Mouse (Mus musculus) CD4-positive helper T cell, adult 2 months (primary cell): Measurements from ENCODE around the gene A030014E15Rik.
"Not testable (repeated sequence)": the region's sequence is repeated elsewhere in the genome, so short reads cannot be mapped to it uniquely, and the experiment has no call there.

Source experiments
- DNase-seq: peaks from one replicate; pipeline ENCODE4 v3.0.0-alpha.2; 2012; ENCODE audit warnings: low read depth, missing footprints, low spot score

Gene A030014E15Rik

DNA sequence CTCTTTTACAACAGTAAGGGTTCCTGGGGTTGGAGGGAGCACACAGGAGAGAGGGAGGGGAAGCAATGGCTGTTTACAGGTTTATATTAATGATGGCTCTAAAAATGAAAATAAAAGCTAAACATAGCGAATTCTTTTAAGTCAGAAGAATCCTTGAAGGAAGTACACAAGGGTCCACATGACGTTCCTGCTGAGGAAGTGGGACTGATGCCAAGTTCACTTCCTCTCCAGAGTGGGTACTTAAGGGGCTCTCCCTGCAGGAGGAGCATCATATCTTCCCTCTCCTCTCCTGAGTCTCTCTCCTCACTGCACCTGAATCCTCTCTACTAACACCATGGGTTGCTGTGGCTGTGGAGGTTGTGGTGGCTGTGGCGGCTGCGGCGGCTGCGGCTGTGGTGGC, at the start of gene A030014E15Rik:
TSS of gene A030014E15Rik (plus strand) at position 268 of the 400 bp plus-strand sequence.
- DNase-seq: no peak

DNA sequence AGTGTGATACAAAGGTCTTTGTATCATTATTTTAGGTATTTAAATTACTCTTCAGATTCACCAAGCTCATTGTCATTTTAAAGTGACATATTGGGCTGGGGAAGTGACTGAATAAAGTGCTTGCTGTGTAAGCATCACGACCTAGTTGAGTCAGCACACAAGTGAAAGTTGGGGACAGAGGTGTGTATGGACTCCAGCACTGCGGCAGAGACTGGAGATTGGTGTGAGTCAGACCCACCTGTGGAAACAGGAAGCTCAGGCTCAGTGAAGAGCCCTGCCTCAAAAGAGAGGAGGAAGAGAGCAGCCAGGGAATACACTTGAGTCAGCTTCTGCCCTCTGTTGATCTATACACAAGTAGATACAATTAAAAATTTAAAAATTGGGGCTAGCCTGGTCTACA, 45.5 kb upstream of the A030014E15Rik start:
- DNase-seq: peak; percentile 38

DNA sequence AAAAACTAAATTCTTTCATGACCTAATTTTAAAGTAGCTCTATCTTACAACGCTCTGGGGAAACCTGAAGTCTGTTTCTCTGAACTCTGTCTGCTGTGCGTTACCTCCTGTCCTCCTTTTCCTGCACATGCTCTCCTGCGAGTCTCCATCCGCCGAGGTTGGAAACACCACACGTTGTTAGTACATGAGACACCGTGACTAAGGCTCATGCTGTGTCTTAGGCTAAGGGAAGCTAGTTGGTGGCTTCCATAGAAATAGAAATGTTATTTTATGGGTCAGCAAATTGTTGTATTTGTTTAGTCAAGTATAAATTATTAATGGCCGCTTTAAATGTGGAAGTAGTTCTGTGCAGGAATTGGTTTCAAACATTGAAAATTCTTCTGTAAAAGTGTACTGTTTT, 44.5 kb upstream of the A030014E15Rik start:
- DNase-seq: no peak

DNA sequence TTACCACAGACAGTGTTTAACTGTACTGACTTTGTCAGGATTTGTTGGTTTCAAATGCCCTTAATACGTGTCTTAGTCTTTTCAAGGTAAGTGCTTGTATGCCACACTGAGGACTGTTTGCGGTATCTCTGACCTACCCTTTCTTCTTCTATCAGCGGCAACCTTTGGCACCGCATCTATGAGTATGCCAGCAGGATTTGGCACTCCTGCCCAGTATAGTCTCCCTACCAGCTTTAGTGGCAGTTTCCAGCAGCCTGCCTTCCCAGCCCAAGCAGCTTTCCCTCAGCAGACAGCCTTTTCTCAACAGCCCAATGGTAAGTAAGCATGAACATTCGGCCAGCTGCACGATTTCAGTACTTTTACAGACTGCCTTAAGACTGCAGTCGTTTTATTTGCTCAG, 31.4 kb upstream of the A030014E15Rik start:
- no peak for DNase-seq

DNA sequence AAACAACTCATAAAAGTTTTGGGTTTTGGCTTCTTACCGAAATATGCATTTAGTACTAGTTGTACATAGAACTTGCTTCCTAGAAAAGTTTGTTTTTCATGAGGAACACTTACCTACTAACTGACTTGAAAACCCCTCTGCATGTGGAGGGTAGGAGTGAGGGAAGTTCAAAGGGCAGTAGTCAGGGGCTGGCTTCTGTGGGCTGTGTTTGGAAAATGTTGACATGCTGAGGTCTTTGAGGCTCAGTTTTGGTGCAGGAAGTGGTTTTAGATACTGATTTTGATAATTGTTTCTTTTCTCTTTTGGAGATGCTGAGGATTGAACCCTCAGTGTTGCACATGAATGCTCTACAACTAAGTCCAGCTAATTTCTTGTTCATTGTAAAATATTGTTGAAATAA, 24.1 kb upstream of the A030014E15Rik start:
- peak; percentile 81 for DNase-seq

DNA sequence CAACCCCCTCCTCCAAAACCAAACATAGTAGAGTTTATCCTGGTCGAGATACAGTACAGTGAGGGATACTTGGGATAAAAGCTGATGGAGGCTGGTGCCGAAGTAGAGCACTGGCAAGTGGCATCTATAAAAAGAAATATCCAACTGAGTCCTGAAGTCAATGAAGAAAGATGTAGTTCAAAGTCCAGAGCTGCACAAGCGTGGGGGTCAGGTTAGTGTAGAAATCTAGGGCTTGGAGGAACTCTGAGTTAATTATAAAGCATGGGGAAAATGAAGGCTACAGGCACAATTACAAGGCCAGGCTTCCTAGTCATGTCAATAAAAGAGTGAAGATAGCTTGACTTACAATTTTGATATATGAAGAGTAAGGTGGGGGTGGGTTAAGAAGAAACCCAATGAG, 23.5 kb upstream of the A030014E15Rik start:
- no peak for DNase-seq

DNA sequence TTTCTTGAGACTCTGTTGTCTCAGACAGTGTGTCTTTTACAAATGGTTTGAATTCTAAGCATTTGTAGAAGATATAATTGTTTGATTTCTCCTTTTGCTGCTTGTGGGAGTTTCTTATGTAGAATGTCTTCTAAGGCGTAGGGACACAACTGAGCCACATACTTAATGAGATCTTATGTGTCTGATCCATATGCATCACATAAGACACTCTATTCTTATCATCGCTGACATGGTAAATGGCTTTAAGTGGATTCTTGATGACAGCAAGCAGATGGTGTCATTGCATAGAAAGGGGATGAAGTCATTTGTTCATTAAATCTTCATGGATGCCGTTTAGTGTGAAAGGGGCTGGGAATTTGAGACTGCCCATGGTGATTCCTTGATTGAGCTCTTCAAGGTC, 18.8 kb upstream of the A030014E15Rik start:
- no peak for DNase-seq

DNA sequence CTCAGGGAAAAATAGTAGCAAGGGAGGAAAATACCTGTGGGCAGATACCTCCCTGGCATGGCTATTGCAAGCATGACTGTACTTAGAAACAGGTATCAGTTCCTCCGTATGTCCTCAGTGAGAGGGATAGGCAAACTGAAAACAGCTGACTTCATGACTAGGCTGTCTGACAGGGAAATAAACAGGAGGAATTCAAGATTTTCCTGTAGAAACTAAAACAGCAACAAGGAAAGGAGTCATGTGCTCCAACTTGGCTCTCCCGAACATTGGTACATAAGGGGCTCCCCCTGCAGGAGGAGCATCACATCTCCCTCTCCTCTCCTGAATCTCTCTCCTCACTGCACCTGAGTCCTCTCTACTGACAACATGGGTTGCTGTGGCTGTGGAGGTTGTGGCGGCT, 11.7 kb upstream of the A030014E15Rik start, which contains the start of gene A030005L19Rik:
TSS of gene A030005L19Rik (plus strand) at position 301 of the 400 bp plus-strand sequence.
- peak; percentile 22 for DNase-seq

DNA sequence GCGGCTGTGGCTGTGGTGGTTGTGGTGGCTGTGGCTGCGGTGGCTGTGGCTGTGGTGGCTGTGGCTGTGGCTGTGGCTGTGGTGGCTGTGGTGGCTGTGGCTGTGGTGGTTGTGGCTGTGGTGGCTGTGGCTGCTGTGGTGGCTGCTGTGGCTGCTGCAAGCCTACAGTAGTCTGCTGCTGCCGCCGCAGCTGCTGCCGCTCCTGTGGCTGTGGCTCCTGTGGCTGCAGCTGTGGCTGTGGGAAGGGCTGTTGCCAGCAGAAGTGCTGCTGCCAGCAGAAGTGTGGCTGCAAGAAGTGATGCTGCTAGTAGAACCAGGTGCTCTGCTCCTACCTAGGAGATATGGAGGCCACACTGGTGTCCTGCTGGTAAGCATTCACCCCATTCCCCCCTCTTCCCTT, 11.3 kb upstream of the A030014E15Rik start:
- peak; percentile 33 for DNase-seq

DNA sequence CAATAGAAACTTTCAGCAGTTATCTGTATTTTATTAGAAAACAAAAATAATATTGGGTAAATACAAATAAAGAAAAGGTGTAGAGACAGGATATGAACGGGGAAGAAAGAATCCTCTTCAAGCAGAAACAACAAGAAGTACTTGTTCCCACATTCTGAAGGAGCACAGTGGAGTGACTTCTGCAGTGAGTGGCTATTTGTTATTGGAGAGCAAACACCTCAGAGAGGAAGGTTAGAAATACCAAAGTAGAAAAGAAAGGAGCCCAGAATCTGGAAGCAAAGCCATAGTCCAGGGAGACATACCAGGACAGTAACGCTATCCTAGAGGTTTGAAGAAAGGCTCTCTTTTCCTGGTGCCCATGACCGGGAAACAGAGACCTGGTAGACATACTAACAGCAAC, 5.8 kb downstream of the A030014E15Rik start:
- DNase-seq: not testable (repeated sequence)

DNA sequence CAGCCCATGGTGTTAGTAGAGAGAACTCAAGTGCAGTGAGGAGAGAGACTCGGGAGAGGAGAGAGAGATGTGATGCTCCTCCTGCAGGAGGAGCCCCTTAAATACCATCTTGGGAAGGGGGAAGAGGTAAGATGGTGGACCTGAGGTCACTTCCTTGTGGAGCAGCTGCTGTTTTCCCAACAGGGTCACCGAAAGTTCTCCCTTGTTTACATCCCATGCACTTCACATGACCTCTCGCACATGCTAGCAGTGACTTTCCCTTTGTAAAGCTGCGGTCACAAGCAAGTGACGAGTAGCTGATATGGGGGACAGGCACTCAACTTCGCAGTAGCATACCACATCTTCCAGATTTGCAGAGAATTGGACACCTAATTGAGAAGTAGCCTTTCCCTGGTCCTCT, 6.6 kb downstream of the A030014E15Rik start, which contains the start of gene Gm6217:
TSS of gene Gm6217 (minus strand) at position 74 of the 400 bp plus-strand sequence.
- DNase-seq: not testable (repeated sequence)

DNA sequence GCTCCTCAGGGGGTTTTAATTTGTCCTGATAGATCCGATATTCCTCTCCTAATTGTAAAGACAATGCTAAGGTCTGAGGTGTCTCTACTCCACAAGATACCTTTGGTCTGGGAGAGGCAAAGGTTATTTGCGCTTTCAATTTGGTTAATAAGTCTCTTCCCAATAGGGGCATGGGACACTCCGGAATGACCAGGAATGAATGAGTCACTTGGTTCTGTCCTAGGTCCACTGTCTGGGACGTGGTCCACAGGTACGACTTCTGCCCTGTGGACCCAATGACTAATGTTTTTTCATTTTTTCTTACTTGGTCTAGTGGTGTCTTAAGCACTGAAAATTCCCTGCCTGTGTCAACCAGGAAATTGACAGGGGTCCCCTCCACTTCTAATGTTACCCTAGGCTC, 13.9 kb downstream of the A030014E15Rik start:
- no peak for DNase-seq

DNA sequence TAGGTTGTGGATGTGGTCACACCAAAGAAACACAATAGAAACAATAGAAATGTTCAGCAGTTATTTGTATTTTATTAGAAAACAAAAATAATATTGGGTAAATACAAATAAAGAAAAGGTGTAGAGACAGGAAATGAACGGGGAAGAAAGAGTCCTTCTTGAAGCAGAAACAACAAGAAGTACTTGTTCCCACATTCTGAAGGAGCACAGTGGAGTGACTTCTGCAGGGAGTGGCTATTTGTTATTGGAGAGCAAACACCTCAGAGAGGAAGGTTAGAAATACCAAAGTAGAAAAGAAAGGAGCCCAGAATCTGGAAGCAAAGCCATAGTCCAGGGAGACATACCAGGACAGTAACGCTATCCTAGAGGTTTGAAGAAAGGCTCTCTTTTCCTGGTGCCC, 17.8 kb downstream of the A030014E15Rik start:
- DNase-seq: not testable (repeated sequence)

DNA sequence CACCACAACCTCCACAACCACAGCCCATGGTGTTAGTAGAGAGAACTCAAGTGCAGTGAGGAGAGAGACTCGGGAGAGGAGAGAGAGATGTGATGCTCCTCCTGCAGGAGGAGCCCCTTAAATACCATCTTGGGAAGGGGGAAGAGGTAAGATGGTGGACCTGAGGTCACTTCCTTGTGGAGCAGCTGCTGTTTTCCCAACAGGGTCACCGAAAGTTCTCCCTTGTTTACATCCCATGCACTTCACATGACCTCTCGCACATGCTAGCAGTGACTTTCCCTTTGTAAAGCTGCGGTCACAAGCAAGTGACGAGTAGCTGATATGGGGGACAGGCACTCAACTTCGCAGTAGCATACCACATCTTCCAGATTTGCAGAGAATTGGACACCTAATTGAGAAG, 18.6 kb downstream of the A030014E15Rik start, which contains the start of gene A030003K21Rik:
TSS of gene A030003K21Rik (minus strand) at position 94 of the 400 bp plus-strand sequence.
- not testable (repeated sequence) for DNase-seq

DNA sequence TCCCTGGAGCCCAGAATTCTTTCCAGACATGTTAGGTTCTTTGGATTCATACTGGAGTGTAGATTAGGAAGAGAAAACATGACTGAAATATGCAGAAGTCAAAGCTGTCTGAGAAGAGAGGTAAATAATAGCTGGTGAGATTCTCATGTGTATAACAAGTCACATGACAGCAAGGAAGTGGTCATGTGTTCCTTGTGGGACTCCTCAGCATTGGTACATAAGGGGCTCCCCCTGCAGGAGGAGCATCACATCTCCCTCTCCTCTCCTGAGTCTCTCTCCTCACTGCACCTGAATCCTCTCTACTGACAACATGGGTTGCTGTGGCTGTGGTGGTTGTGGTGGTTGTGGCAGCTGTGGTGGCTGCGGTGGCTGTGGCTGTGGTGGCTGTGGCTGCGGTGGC, 21.3 kb downstream of the A030014E15Rik start:
- DNase-seq: not testable (repeated sequence)

DNA sequence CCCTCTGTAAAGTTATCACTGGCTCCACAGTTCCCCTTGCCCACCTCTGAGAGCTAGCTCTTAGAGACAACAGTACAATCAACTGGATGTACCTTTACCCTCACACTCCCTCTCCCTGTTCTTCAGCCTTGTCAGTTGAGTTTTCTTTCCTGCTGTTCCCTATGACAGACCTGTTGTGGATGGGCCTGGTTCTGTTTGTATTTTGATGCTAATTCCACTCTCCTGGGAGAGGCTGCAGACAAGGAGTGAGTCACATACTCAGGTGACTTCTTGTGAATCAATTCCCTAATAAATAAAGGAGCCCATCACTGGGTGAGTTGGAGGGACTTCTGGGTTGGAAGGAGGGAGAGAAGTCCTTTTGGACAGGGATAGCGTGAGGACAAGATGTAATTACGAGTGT, 23.9 kb downstream of the A030014E15Rik start:
- DNase-seq: no peak

DNA sequence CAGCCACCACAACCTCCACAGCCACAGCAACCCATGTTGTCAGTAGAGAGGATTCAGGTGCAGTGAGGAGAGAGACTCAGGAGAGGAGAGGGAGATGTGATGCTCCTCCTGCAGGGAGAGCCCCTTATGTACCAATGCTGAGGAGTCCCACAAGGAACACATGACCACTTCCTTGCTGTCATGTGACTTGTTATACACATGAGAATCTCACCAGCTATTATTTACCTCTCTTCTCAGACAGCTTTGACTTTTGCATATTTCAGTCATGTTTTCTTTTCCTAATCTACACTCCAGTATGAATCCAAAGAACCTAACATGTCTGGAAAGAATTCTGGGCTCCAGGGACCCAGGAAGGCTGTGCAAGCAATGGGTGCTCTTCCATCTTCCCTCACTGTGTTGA, 31.2 kb downstream of the A030014E15Rik start, which contains the start of gene Gm7544:
TSS of gene Gm7544 (minus strand) at position 101 of the 400 bp plus-strand sequence.
- DNase-seq: not testable (repeated sequence)

DNA sequence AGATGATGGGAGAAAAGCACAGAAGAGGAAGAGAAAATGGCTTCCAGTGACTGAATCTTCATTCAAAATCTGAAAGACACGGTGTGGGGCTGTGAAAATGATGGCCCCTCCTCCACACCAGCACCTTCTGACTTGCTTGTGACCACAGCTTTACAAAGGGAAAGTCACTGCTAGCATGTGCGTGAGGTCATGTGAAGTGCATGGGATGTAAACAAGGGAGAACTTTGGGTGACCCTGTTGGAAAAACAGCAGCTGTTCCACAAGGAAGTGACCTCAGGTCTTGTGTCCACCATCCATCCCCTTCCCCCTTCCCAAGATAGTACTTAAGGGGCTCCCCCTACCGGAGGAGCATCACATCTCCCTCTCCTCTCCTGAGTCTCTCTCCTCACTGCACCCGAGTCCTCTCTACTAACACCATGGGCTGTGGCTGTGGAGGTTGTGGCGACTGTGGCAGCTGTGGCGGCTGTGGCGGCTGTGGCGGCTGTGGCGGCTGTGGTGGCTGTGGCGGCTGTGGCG, 35.2 kb downstream of the A030014E15Rik start, which contains the start of gene Gm47955:
TSS of gene Gm47955 (plus strand) at position 417 of the 516 bp plus-strand sequence.
- DNase-seq: no peak

DNA sequence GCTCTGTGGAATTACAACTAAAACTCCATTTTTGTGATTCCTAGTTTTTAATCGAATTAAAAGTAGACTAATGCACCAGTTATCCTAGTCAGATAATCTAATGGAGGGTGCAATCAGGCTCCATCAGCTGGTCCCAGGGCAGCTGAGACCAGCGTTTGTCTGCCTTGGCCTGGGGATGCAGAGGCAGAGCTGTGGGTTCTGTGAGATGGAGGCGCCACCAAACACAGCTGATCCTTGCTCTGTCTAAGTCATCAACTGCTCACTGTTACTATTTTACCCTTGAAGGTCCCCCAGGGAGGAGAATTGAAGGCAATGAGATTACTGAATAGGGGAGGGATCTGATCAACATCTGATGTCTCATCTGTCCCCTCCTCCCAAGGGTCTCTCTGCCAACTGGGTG, 41.7 kb downstream of the A030014E15Rik start:
- no peak for DNase-seq

DNA sequence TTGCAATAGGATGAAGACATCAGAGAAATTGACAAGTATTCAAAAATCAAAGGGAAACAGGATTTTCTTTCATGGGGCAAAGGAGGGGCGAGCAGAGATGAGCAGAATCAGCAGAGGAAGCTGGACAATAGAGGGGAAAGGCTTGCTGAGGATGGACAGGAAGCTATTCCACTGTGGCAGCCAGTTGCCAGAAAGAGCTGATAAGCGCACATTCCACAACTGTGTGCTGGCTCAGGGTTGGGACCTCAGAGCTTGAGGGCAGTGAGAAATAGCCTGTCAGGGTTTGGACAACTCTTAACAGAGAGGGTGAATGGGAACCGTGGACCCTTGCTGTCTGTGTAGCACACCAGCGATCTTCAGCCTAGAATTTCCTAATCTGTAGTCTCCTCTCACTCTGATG, 47.3 kb downstream of the A030014E15Rik start:
- no peak for DNase-seq

DNA sequence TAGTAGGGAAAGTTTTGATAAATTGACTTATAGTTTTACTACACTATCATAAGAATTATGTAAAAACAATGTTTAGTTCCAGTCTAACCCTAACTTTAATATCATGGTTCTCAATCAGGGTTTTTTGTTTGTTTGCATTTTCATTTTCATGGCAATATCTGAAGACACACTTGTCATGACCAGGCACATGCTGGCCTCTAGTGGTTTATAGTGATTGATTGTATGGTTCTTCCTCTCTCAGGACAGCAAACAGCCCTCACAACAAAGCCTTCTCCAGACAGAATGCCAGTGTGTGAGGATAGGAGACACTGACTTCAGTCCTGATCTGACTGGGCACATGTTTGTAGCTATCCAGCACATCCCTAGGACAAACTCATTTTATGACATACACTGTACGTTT, 48.5 kb downstream of the A030014E15Rik start:
- DNase-seq: peak; percentile 23

DNA sequence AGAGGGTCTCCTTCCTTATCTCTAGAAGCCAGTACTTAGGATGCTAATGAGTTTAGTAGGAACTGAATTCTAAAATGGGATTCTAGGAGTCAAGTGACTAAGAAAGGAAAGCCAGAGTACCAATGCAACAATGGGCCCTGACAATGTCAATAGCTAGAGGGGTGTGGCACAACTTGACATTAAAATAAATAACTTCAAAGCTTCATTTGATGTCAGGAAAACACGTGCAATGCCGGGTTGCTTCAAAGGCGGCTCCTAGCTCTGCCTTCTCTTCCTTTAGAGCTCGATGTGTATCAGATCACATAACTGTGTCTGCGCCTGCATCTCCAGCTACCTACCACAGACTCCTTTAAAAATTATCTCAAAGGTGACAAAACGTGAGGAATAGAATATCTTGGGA, 49.2 kb downstream of the A030014E15Rik start:
- DNase-seq: peak; percentile 80

DNA sequence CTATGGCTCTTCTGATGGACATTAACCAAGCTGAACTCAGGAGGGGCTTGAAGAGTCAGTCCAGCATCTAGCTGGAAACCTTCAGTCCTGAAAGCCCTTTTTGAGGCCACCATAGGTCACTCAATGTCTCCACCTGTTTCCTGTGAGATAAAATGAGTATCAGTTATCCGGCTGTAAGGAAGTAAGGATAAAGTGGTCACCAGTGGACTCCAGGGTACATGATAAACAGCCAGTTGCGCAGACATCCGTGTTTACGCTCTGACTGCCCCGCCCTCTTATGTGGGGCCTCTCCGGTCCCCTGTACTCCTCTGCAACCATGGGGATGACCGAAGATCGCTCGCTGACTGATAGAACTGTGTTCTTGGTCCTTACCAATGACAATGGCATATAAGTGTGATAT, 49.6 kb downstream of the A030014E15Rik start:
- no peak for DNase-seq
